Mouse (Mus musculus): ENCODE results near the gene Ror1.
A peak's percentile ranks its signal among the peaks of the same experiment; 100 is the strongest.

Gene Ror1

GRCm38 (mm10) chr4:100118676-100119075 lies 23.1 kb downstream of the Ror1 start:
- DNase-seq (ENCODE audit: low spot score) = no peak

DNA sequence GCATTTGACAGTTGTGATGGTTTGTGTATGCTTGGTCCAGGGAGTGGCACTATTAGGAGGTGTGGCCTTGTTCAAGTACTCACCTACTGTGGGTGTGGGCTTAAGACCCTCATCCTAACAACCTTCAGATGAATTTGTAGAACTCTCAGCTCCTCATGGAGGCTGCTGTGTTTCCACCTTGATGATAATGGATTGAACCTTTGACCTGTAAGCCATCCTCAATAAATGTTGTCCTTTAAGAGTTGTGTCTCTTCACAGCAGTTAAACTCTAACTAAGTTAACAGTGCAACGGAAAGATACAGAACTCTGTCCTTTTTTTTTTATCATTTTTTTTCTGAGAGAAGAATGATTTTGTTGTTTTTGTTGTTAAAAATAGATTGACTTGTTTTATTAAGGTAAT lies 23.8 kb downstream of the Ror1 start:
- no peak for DNase-seq (ENCODE audit: low spot score)

GRCm38 (mm10) chr4:100120547-100120946 lies 25.0 kb downstream of the Ror1 start:
- no peak for DNase-seq (ENCODE audit: low spot score)

DNA sequence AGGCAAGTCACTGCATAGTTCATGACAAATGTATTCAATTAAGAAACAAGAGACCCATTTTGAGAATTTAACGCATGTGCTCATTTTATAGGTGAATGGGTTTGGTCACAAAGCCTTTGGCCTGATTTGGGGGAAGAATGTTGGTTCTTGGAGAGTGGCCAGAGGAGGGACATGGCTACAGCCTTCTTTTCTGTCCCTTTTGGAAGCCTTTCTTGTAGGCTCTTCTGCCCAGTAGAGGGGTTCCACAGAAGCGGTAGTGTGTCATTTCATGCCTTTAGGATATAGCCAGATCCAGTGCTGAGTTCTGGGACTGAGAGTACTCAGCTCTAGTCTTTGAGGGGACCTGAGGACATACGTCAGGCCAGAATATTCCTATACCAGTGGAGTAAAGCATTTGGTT lies 26.8 kb downstream of the Ror1 start:
- no peak for DNase-seq (ENCODE audit: low spot score)

DNA sequence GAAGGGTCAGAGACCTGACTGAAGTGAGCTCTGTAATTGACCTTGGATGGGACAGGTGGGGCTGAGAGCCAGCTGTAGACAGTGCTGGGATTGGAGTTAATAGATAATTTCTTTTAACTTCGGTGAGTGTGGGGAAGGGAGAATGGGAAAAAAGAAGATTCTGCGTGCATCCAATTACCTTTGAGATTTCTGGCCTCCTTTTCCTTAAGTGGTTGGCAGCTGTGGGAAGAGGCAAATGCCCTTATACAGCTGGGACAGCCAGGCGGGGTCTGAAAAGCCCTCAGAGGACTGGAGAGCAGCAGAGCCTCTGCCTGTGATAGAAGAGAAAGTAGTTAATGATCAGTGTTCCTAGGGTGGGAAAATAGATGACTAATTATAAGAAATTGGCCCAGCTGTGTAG lies 27.9 kb downstream of the Ror1 start:
- DNase-seq (ENCODE audit: low spot score) = no peak

DNA sequence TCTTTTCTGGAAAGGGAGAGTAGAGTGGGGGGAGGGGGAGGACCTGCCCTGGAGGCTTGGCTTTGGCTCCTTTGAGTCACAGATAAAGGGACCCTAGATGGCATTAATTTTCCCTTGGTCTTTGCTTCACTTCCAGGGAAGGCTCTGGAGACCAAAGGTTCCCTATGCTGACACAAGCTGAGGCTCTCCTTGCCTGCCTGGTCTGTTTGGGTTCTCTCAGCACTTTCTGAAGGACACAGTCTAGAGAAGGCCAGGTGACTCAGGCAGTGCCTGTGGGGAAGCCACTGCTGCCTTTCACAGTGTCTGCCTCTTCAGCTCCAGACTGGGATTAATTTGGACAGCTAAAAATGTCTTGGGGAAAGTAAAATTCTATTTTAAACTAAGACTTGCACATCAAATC lies 28.5 kb downstream of the Ror1 start:
- DNase-seq (ENCODE audit: low spot score) = no peak

DNA sequence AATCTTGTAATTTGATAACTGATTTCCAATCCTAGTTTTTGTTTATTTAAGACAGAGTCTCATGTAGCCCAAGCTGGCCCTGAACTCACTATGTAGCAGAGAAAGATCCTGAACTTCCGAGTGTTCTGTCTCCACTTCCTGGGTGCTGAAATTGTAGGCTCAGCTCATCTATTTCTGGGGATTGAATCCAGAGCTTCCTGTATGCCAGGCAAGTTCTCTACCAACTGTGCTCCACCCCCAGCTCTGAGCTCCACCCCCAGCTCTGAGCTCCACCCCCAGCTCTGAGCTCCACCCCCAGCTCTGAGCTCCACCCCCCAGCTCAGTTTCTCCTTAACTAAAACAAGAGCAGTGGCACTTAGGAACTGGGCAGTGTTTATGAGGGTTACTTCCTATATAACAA lies 29.3 kb downstream of the Ror1 start:
- DNase-seq (ENCODE audit: low spot score) = no peak

- DNase-seq (ENCODE audit: low spot score) = no peak
Observed at GRCm38 (mm10) chr4:100126531-100127310, 31.1 kb downstream of the Ror1 start.

DNA sequence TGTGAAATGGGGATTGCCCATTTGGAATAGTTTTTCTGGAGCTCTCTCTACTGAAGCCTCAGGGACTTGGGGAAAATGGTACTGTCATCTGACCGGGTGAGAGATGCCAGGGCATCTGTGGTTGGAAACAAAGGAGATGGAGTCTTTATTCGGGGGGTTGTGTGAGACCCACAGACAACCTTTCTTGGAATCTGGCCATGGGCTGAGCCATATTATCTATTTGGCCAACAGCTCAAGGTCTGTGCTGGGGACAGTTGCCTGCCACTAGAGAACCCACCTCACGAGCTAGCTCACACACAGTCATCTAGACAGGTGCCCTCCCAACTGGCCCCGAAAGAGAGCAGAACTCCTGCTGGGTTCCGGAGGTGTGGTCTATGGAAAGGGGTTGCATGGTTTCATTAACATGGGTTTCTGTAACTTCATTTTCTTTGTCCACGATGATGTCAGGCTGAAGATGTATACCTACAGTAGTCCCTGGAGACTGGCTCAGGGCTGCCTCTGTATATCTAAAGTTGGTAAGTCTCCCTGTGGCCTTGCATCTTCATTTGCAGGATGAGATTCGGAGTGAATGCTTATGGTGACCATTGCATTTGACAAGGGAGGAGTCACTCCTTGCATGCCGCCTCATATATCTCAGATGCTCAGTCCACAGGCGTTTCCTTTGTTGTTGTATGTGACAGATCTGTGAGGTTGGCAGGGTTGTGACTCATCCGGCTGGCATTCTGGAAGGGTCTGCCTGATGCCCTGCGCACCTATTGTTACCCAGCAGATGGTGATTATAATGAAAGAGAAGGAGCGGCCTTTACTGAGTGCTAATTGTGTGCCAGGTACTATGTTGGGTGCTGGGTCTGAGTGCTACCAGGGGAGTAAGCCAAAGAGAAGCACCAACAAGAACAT lies 32.7 kb downstream of the Ror1 start:
- no peak for DNase-seq (ENCODE audit: low spot score)

DNA sequence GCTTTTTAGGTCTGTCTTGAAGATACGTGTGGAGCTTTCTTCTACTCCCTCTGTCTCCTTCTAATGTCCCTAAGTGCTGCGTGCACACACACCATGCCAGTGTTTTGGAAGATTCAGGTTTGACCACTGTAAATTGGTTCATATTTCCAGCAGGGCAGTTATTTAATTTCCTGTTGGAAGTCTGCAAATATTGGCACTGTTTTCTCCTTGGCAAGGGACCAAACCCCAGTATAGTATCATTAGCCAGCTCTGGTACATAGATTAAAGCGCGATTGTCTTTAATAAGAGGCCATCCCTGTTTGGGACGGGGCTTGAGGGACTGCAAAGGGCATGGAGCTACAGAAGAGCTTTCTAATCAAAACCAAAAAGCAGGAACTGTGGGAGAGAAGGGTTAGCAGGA lies 33.6 kb downstream of the Ror1 start:
- DNase-seq (ENCODE audit: low spot score) = no peak

DNA sequence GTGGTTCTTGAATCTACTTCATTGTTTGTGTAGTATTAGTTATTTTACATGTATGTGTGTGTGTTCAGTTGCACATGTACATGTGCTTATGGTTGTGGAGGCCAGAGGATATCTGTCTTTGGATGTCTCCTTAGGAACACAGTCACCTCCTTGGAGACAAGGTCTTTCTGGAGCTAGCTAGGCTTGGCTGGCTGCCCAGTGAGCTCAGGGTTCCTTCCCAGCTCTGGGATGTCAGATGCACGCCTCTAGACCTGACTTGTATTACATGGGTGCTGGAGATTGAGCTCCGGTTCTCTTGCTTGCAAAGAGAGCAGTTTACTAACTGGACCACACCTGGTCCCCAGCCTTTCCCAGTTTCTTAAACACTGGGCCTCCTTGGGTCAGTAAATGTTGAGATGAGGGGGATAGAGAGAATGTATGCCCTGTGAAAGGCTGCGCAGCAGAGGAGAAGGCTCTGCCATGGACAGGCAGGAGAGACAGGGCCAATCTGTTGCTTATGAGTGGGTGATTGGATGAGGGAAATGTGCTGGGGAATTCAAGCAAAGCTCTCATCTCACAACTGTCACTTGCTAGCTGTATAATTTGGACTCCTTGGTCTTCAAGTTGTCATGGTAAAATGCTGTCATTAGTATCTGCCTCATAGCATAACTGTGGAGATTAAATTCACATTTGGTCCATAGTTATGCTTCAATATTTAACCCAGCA lies 35.3 kb downstream of the Ror1 start:
- DNase-seq (ENCODE audit: low spot score) = peak; percentile 27

DNA sequence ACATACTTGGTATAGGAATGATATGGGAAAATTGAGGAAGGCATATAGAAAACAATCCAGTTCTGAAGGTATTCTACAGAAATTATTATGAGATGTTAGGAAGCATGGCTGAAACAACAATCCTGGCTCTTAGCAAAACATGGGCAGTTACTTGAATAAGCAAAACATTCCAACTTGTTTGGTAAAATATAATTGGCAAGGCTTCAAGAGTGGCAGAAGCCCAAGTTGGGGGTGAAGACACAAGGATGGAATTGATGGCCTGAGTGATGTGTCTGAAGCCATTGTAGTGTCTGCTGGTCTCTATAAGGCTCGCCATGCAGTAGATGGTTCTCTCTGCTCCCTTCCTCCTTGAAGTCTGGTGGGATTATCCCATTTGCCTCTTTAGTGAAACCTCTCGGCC lies 35.9 kb downstream of the Ror1 start:
- no peak for DNase-seq (ENCODE audit: low spot score)

GRCm38 (mm10) chr4:100132261-100132660 lies 36.7 kb downstream of the Ror1 start:
- no peak for DNase-seq (ENCODE audit: low spot score)

GRCm38 (mm10) chr4:100136046-100136445 lies 40.5 kb downstream of the Ror1 start:
- no peak for DNase-seq (ENCODE audit: low spot score)

GRCm38 (mm10) chr4:100137102-100137835 lies 41.7 kb downstream of the Ror1 start:
- no peak for DNase-seq (ENCODE audit: low spot score)

DNA sequence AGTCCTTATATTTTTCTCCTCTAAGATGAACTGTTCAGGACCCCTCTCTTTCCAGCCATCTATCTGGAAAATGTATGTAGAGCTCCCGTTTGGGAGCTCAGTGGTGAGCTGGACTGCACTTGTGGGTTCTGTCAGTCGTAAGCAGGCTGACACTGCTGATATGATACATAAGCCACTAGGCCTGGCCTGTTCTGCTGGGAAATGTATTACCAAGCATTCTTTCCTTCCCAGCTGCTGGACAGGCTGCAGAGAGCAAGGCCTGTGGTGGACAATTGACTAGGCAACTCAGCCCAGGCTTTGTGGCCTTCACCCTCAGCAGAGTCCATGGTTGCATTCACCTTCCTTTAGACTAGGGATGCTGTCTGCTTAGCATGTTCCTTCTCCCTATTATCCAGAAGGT lies 46.0 kb downstream of the Ror1 start:
- no peak for DNase-seq (ENCODE audit: low spot score)

DNA sequence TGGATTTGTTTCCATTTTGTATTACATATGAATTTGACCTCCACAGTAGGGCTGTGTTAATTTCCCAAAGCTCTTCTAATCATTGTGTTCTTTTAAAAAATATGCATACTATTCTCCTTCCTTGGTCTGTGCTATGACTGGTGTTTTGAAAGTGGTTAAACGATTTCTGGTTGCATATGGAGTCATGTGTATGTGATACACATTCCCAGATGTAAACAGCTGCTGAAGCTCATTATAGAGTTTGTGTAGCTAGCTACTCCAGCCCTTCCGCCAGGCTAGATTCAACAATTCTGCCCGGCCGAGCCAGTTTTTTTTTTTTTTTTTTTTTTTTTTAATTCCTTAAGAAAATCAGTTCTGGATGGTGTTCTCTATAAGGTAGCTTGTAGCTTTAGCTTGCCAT lies 49.2 kb downstream of the Ror1 start:
- DNase-seq (ENCODE audit: low spot score) = no peak

DNA sequence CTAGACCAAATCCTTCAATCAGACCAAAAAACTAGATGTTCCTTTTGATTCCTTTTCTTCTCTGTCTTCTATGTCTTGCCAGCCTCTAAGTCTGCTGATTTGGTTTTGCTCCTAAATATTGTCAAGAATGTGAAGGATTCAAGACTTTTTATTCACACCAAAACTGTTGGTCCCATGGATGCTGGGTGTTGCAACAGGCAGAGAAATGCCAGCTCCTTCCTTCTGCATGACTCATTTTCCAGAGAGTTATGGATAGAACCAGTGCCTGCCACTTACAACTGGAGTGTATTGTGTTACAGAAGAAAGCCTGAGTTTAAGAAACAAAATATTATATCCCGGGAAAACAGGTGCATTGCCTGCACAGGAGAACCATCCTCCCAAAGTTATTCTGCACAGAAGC lies 55.2 kb downstream of the Ror1 start:
- no peak for DNase-seq (ENCODE audit: low spot score)

- no peak for DNase-seq (ENCODE audit: low spot score)
Observed at GRCm38 (mm10) chr4:100154560-100155130, 59.1 kb downstream of the Ror1 start.

GRCm38 (mm10) chr4:100155731-100156130 lies 60.1 kb downstream of the Ror1 start:
- no peak for DNase-seq (ENCODE audit: low spot score)

DNA sequence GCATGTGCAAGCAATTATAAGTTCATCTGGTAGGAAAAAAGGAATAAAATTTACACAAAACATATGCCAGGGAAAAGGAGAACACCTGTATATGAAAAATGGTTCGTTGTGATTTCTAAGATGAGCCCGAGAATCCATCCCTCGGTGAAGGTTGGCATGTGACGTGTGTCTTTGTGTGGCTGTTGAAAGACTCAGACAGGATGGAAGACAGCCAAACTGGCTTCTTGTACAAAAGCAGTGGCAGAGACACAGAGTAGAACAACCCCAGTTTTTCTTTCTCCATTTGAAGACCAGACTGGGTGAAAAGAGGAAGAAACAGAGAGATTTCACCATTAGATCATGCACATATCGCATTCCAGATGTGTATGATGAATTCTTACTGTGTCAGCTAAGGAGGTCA lies 62.8 kb downstream of the Ror1 start:
- no peak for DNase-seq (ENCODE audit: low spot score)

- DNase-seq (ENCODE audit: low spot score) = no peak
Observed at GRCm38 (mm10) chr4:100160156-100160555, 64.6 kb downstream of the Ror1 start.

Measured in layer of hippocampus, adult 9-10 months (tissue).